In the genomic region with DNA sequence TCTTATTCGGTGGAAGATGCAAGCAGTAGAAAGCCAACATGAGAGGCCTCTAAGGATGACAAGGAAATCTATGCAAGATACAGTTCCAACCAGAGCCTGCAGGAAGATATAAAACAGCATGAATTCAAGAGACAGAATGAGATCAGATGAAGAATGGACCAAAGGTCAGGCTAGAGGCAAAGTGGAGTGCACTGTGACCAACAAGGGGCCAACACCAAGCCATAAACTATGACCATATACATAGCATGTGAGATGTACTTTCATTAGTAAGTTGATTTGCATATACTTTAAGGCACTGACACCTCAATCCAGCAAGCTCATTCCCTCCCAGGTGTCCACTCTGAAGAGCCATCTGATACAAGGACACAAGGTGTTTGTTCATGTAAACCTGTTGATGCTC, we compare ENCODE assay signal across 33 mouse cellular contexts.
"Had no signal": no experiment of that assay in that cellular context is flagged by ENCODE, and none has a peak within 500 bp of the region (broad histone marks: within the 10 kb centered on the region; RNA-seq: fewer than 3 reads in every experiment).

No protein-coding gene starts in this region.

- H3K4me3 ChIP-seq: heart, embryonic 10.5 days; heart, embryonic 12.5 days; heart, embryonic 13.5 days; heart, embryonic 15.5 days; hindbrain, embryonic 10.5 days; hindbrain, embryonic 12.5 days; hindbrain, embryonic 13.5 days; hindbrain, embryonic 15.5 days; kidney, embryonic 15.5 days; layer of hippocampus, adult 2 months; left cerebral cortex, adult 2 months had no signal

- H3K27me3 ChIP-seq: heart, embryonic 12.5 days; heart, embryonic 13.5 days; heart, embryonic 15.5 days; hindbrain, embryonic 12.5 days; hindbrain, embryonic 13.5 days; hindbrain, embryonic 15.5 days; kidney, embryonic 15.5 days had no signal

- H3K9ac ChIP-seq: heart, embryonic 12.5 days; heart, embryonic 13.5 days; heart, embryonic 15.5 days; hindbrain, embryonic 12.5 days; hindbrain, embryonic 13.5 days; hindbrain, embryonic 14.5 days; hindbrain, embryonic 15.5 days; kidney, embryonic 15.5 days had no signal

- DNase-seq: heart, postnatal 10 days; heart, postnatal 14 days; heart, postnatal 36 days; heart, postnatal 4 days; kidney, adult 11 months; kidney, adult 18-20 months; kidney, adult 2 months; kidney, adult 8-10 months; kidney, adult 9 months; kidney, postnatal 10 days; kidney, postnatal 14 days; kidney, postnatal 25 days; kidney, postnatal 36 days; kidney, postnatal 4 days; layer of hippocampus, adult 9-11 months; layer of hippocampus, postnatal 36 days had no signal

- ATAC-seq: hindbrain, embryonic 16.5 days; hindbrain, postnatal 0 days; inflammation-experienced regulatory T-cells, adult 6 months had no signal

- H3K9me3 ChIP-seq: heart, embryonic 10.5 days; heart, embryonic 12.5 days; heart, embryonic 13.5 days; heart, embryonic 15.5 days; hindbrain, embryonic 10.5 days; hindbrain, embryonic 12.5 days; hindbrain, embryonic 13.5 days; hindbrain, embryonic 15.5 days; kidney, embryonic 15.5 days had no signal

- H3K4me1 ChIP-seq: heart, embryonic 10.5 days; heart, embryonic 12.5 days; heart, embryonic 13.5 days; heart, embryonic 15.5 days; hindbrain, embryonic 10.5 days; hindbrain, embryonic 12.5 days; hindbrain, embryonic 13.5 days; hindbrain, embryonic 15.5 days; kidney, embryonic 15.5 days had no signal

- H3K27ac ChIP-seq: heart, embryonic 10.5 days; heart, embryonic 13.5 days; heart, embryonic 15.5 days; hindbrain, embryonic 10.5 days; hindbrain, embryonic 12.5 days; hindbrain, embryonic 13.5 days; hindbrain, embryonic 14.5 days; hindbrain, embryonic 15.5 days; hindbrain, postnatal 0 days; kidney, embryonic 15.5 days; kidney, postnatal 0 days; layer of hippocampus, adult 2 months; left cerebral cortex, adult 2 months had no signal

- H3K4me2 ChIP-seq: heart, embryonic 11.5 days; heart, embryonic 12.5 days; heart, embryonic 13.5 days; heart, embryonic 15.5 days; hindbrain, embryonic 12.5 days; hindbrain, embryonic 13.5 days; hindbrain, embryonic 14.5 days; hindbrain, embryonic 15.5 days; kidney, embryonic 15.5 days had no signal
